Mouse (Mus musculus) cerebellum, adult 11 months (tissue): ENCODE measurements around the gene H2-M1.

Experiments used
- DNase-seq: peaks from one replicate; pipeline ENCODE4 v3.0.0; 2022

The H2-M1 gene

DNA sequence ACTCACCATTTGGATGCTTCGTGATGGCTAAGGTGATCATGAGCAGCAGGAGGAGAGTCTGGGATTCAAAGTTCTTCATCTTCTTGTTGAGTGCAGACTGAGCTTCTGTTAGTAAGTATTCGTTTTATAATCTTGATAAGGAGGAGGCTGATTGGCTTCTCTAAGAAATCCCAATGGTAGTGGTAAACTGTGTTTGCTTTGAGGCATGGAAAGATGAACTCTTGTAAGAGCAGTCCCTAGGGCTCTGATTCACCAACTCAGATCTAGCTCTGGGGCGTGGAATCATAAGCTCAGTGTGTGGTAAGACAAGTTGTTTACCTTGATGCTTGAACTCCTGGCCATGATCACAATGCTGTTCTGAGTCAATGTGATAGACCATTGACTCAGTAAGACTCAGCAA lies at the start of gene H2-M1:
TSS of gene H2-M1 (minus strand) at position 101 of the 400 bp plus-strand sequence.
- DNase-seq, result no peak

DNA sequence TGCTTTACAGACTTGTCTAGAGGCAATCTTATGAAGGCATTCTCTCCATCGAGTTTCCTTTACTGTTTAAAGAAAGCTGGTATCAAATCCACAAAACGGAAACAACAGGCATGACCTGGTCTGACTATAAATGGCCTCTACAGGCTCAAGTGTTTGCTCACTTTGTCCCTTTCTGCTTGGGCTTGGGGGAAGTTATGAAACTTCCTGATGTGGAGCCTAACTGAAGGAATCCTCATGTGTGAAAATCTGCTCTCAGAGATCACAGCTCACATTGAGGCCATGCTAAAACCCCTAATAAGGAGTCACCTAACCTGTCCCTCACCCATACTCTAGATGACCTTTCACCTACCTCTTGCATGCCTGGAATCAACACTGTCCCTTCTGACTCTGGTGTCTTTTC lies 25.7 kb upstream of the H2-M1 start:
- DNase-seq, result no peak

DNA sequence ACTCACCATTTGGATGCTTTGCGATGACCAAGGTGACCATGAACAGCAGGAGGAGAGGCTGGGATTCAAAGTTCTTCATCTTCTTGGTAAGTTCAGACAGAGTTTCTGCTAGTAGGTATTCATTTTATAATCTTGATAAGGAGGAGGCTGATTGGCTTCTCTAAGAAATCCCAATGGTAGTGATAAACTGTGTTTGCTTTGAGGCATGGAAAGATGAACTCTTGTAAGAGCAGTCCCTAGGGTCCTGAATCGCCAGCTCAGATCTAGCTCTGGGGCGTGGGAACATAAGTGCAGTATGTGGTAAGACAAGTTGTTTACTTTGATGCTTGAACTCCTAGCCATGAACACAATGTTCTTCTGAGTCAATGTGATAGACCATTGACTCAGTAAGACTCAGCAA lies 29.5 kb downstream of the H2-M1 start, which contains the start of gene H2-M9:
TSS of gene H2-M9 (minus strand) at position 101 of the 400 bp plus-strand sequence.
- no peak for DNase-seq
